Mouse (Mus musculus): ENCODE measurements around the gene Plekhj1.

- no peak for TF ChIP-seq CTCF (IDR thresholded peaks at IDR 0.05; ENCODE audit: low read depth, low read length)
- TF ChIP-seq EP300 (IDR thresholded peaks at IDR 0.05; ENCODE audit: insufficient read depth, low read depth, low read length), result no peak
Observed at GRCm38 (mm10) chr10:80845732-80846131, 47.3 kb upstream of the Plekhj1 start.

Measured in ES-Bruce4 (cell line).